Mouse (Mus musculus): ENCODE results near the gene Gm20388.

DNA sequence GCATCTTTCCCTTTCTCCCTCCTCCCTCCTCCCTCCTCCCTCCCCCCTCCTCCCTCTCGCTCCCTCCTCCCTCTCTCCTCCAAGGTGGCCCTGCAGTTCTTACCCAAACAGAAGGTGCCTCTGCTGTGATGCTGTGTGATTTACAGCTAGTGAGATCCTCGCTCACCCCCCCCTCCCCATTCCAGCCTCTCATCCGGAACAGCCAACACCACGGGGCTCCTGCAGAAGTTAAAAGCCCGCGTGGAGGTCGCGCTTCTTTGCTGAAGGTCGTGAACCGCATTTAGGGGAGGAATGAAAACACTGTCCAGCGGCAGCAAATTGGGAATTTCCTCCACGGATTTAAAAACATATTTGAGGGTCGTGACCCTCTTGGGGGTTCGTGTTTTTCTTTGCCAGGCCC, 937.1 kb downstream of the Gm20388 start:
- TF ChIP-seq CTCF (IDR thresholded peaks at IDR 0.05; ENCODE audit: borderline replicate concordance, extremely low read depth, insufficient read depth, insufficient read length) = no peak
- no peak for TF ChIP-seq POLR2A (IDR thresholded peaks at IDR 0.05; ENCODE audit: borderline replicate concordance, extremely low read depth, insufficient read depth, insufficient read length, poor library complexity, severe bottlenecking)

Measured in brain, embryonic 14.5 days (tissue).